In genomic region chr7:82004228-82004627, GRCm38 (mm10) we compare ENCODE assay signal across 17 mouse cellular contexts. TPM values are rescaled to one million over a fixed set of nuclear protein-coding genes. Genes with fewer than 3 reads are reported as not detected.
"Had no signal": no experiment of that assay in that cellular context is flagged by ENCODE, and none has a peak within 500 bp of the region (broad histone marks: within the 10 kb centered on the region; RNA-seq: fewer than 3 reads in every experiment).

No protein-coding gene starts in this region.

- H3K4me2 ChIP-seq: neural tube, embryonic 13.5 days; neural tube, embryonic 15.5 days; stomach, embryonic 15.5 days had no signal

- H3K9me3 ChIP-seq: neural tube, embryonic 13.5 days; neural tube, embryonic 15.5 days; stomach, embryonic 15.5 days had no signal

- H3K27ac ChIP-seq: neural tube, embryonic 13.5 days; neural tube, embryonic 15.5 days; stomach, embryonic 15.5 days; stomach, postnatal 0 days had no signal

- H3K9ac ChIP-seq: neural tube, embryonic 13.5 days; neural tube, embryonic 15.5 days; stomach, embryonic 15.5 days had no signal

- H3K4me1 ChIP-seq: neural tube, embryonic 13.5 days; neural tube, embryonic 15.5 days; stomach, embryonic 15.5 days had no signal

- H3K27me3 ChIP-seq: stomach, embryonic 15.5 days had no signal

- H3K4me3 ChIP-seq: neural tube, embryonic 13.5 days; neural tube, embryonic 15.5 days; stomach, embryonic 15.5 days had no signal

- DNase-seq: retina, postnatal 1 day; right cerebral cortex, adult 18-20 months; right cerebral cortex, postnatal 14 days; right cerebral cortex, postnatal 25 days; right cerebral cortex, postnatal 4 days; spleen, adult 18-20 months; thymus, adult 18-20 months; thymus, adult 2 months; thymus, postnatal 14 days; thymus, postnatal 25 days; thymus, postnatal 36 days; thymus, postnatal 4 days had no signal

- H3K36me3 ChIP-seq: neural tube, embryonic 13.5 days; neural tube, embryonic 15.5 days; stomach, embryonic 15.5 days had no signal

RNA-seq across cellular contexts. Expression of gene Bnc1, which starts 12.1 kb away (rescaled TPM):
- total RNA-seq: neutrophil, adult 5-6 weeks had no signal
